Mouse (Mus musculus) brain, embryonic 14.5 days (tissue): ENCODE measurements around the gene Hcrtr1.

Experiments
- CTCF ChIP-seq: fragments of 200-500 bp; IDR thresholded peaks from 2 replicates; pipeline ENCODE4 v1.5.1; 2012; ENCODE audit warnings: inconsistent platforms, mild to moderate bottlenecking, moderate library complexity, borderline replicate concordance; ENCODE audit not compliant: insufficient read depth, insufficient read length; ENCODE audit errors: extremely low read depth
- POLR2A ChIP-seq: fragments of 200-500 bp; IDR thresholded peaks from 2 replicates; pipeline ENCODE4 v1.6.1; 2012; ENCODE audit warnings: mild to moderate bottlenecking, inconsistent platforms, borderline replicate concordance; ENCODE audit not compliant: poor library complexity, insufficient read depth, insufficient read length, severe bottlenecking; ENCODE audit errors: extremely low read depth

DNA sequence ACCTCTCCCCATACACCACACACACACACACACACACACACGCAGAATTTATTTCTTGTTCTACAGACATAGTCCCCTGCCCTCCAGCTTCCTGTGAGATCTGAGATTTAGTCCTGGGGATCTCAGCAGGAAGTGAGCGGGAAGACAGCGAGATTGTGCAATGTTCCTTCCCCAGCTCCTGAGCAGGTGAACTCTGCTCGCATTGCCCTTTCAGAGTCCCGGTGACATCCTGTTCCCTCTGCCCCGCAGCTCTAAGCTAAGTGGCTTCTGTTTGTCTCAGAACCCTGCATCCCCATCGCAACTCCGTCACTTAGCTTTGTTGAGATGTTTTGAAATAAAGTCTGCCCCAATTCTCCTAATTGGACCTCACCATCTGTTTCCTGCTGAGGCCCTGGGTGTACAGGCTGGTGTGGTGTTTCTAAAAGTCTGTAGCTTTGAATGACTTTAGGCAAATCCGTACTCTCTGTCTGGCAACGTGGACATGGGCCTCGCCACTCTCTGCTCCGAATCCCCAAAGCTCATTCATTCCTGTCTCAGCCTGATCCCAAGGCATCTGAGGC lies 17.7 kb upstream of the Hcrtr1 start:
- no peak for TF ChIP-seq CTCF
- TF ChIP-seq POLR2A = no peak
